Mouse (Mus musculus) macrophage (primary cell): ENCODE data around the gene Gatm. TPM values are rescaled to one million over a fixed set of nuclear protein-coding genes. Genes with fewer than 3 reads are reported as not detected.
A peak's percentile ranks its signal among the peaks of the same experiment; 100 is the strongest.

Experiments used
- H3K27ac ChIP-seq: fragments of 350-480 bp; formaldehyde crosslinking; 2 replicates; pipeline ENCODE4 v1.9.0; 2021
- H3K36me3 ChIP-seq: fragments of 350-480 bp; formaldehyde crosslinking; 2 replicates; pipeline ENCODE4 v1.9.0; 2021; ENCODE audit errors: inconsistent target
- H3K4me3 ChIP-seq: fragments of 350-480 bp; formaldehyde crosslinking; 2 replicates; pipeline ENCODE4 v1.9.0; 2021; ENCODE audit errors: inconsistent target
- H3K79me2 ChIP-seq: fragments of 350-480 bp; formaldehyde crosslinking; 2 replicates; pipeline ENCODE4 v1.9.0; 2021; ENCODE audit errors: inconsistent target
- WGBS: methylation state at CpG from one replicate; pipeline ENCODE4 v1.1.7; 2026; ENCODE audit warnings: inconsistent platforms; ENCODE audit not compliant: missing documents; 5-methylcytosine and 5-hydroxymethylcytosine counted together
- polyA plus RNA-seq: library from polyadenylated mRNA; stranded (reverse); fragments of 250-400 nt; gene quantifications from 3 replicates; pipeline ENCODE4 v1.2.4, GENCODE M21; 2018; ENCODE audit warnings: inconsistent platforms

Gatm gene
- polyA plus RNA-seq, 1 experiment from 2014 or later = 54.1 TPM

GRCm38 (mm10) chr2:122587861-122588519 lies 23.1 kb downstream of the Gatm start:
- Histone ChIP-seq H3K27ac (no peak overlapping the region), H3K36me3 (no peaks in the 10 kb centered on the region), H3K79me2 (no peaks in the 10 kb centered on the region), H3K4me3 (no peak overlapping the region)
- 93% methylated on average over 8 of the region's 8 CpGs for WGBS

- Histone ChIP-seq H3K79me2 (no peaks in the 10 kb centered on the region), H3K4me3 (no peak overlapping the region), H3K27ac (no peak overlapping the region), H3K36me3 (no peaks in the 10 kb centered on the region)
- WGBS = 72% methylated on average over 3 of the region's 3 CpGs
Measured at GRCm38 (mm10) chr2:122586258-122586657, 24.8 kb downstream of the Gatm start.

- Histone ChIP-seq H3K4me3 (no peak overlapping the region), H3K27ac (peak overlapping the region; percentile 76), H3K36me3 (no peaks in the 10 kb centered on the region), H3K79me2 (no peaks in the 10 kb centered on the region)
- WGBS = 87% methylated on average over 3 of the region's 3 CpGs
Measured at GRCm38 (mm10) chr2:122582324-122582723, 28.8 kb downstream of the Gatm start.

- H3K79me2 ChIP-seq = no peaks in the 10 kb centered on the region
- no peak overlapping the region for H3K4me3 ChIP-seq
- peak overlapping the region; percentile 76 for H3K27ac ChIP-seq
- WGBS = 41% methylated on average over 3 of the region's 3 CpGs
- H3K36me3 ChIP-seq = no peaks in the 10 kb centered on the region
Measured at GRCm38 (mm10) chr2:122581361-122582017, 29.6 kb downstream of the Gatm start.

GRCm38 (mm10) chr2:122580426-122580825 lies 30.7 kb downstream of the Gatm start:
- H3K36me3 ChIP-seq = no peaks in the 10 kb centered on the region
- 0 out of 2 replicates have a peak overlapping the region, but pooled peaks have one; percentile 76 for H3K27ac ChIP-seq
- H3K4me3 ChIP-seq = no peak overlapping the region
- no peaks in the 10 kb centered on the region for H3K79me2 ChIP-seq
- WGBS = 89% methylated on average over 10 of the region's 10 CpGs

GRCm38 (mm10) chr2:122577316-122577715 lies 33.8 kb downstream of the Gatm start:
- 92% methylated on average over 1 of the region's 1 CpGs for WGBS

GRCm38 (mm10) chr2:122576295-122576694 lies 34.8 kb downstream of the Gatm start:
- Histone ChIP-seq H3K36me3 (no peaks in the 10 kb centered on the region), H3K4me3 (no peak overlapping the region), H3K27ac (no peak overlapping the region), H3K79me2 (no peaks in the 10 kb centered on the region)
- WGBS = 85% methylated on average over 5 of the region's 5 CpGs

More at GRCm38 (mm10) chr2:122577316-122577715, 33.8 kb downstream of the Gatm start:
- Histone ChIP-seq H3K79me2 (no peaks in the 10 kb centered on the region), H3K4me3 (no peak overlapping the region), H3K36me3 (no peaks in the 10 kb centered on the region), H3K27ac (no peak overlapping the region)

- no peaks in the 10 kb centered on the region for H3K36me3 ChIP-seq
- WGBS = 90% methylated on average over 11 of the region's 11 CpGs
- no peak overlapping the region for H3K4me3 ChIP-seq
- H3K79me2 ChIP-seq = no peaks in the 10 kb centered on the region
- no peak overlapping the region for H3K27ac ChIP-seq
Measured at GRCm38 (mm10) chr2:122575470-122575869, 35.6 kb downstream of the Gatm start.

- H3K36me3 ChIP-seq = no peaks in the 10 kb centered on the region
- no peak overlapping the region for H3K4me3 ChIP-seq
- peak overlapping the region; percentile 38 for H3K27ac ChIP-seq
- H3K79me2 ChIP-seq = no peaks in the 10 kb centered on the region
- WGBS = 7% methylated on average over 1 of the region's 1 CpGs
Measured at GRCm38 (mm10) chr2:122572438-122572837, 38.7 kb downstream of the Gatm start.

- Histone ChIP-seq H3K27ac (peak overlapping the region; percentile 57), H3K36me3 (no peaks in the 10 kb centered on the region), H3K79me2 (no peaks in the 10 kb centered on the region), H3K4me3 (no peak overlapping the region)
- WGBS = 83% methylated on average over 4 of the region's 4 CpGs
Measured at GRCm38 (mm10) chr2:122571326-122571725, 39.8 kb downstream of the Gatm start.

- H3K36me3 ChIP-seq = no peaks in the 10 kb centered on the region
- no peaks in the 10 kb centered on the region for H3K79me2 ChIP-seq
- peak overlapping the region; percentile 57 for H3K27ac ChIP-seq
- no peak overlapping the region for H3K4me3 ChIP-seq
- WGBS = 51% methylated on average over 4 of the region's 4 CpGs
Measured at GRCm38 (mm10) chr2:122570430-122570829, 40.7 kb downstream of the Gatm start.

- Histone ChIP-seq H3K4me3 (no peak overlapping the region), H3K36me3 (no peaks in the 10 kb centered on the region), H3K79me2 (no peaks in the 10 kb centered on the region), H3K27ac (no peak overlapping the region)
- WGBS = 7% methylated on average over 3 of the region's 3 CpGs
Measured at GRCm38 (mm10) chr2:122569439-122569838, 41.7 kb downstream of the Gatm start.

- Histone ChIP-seq H3K27ac (no peak overlapping the region), H3K4me3 (no peak overlapping the region), H3K79me2 (no peaks in the 10 kb centered on the region), H3K36me3 (no peaks in the 10 kb centered on the region)
- WGBS = 78% methylated on average over 1 of the region's 1 CpGs
Measured at GRCm38 (mm10) chr2:122562251-122562650, 48.9 kb downstream of the Gatm start.

GRCm38 (mm10) chr2:122561221-122561620 lies 49.9 kb downstream of the Gatm start:
- H3K79me2 ChIP-seq = no peaks in the 10 kb centered on the region
- no peaks in the 10 kb centered on the region for H3K36me3 ChIP-seq
- H3K4me3 ChIP-seq = no peak overlapping the region
- WGBS = 44% methylated on average over 5 of the region's 5 CpGs
- no peak overlapping the region for H3K27ac ChIP-seq

GRCm38 (mm10) chr2:122558317-122558716 lies 52.8 kb downstream of the Gatm start:
- WGBS = 33% methylated on average over 2 of the region's 2 CpGs
- Histone ChIP-seq H3K79me2 (no peaks in the 10 kb centered on the region), H3K27ac (no peak overlapping the region), H3K36me3 (no peaks in the 10 kb centered on the region), H3K4me3 (no peak overlapping the region)
